Mouse (Mus musculus): Measurements from ENCODE around the gene Rab40c.

DNA sequence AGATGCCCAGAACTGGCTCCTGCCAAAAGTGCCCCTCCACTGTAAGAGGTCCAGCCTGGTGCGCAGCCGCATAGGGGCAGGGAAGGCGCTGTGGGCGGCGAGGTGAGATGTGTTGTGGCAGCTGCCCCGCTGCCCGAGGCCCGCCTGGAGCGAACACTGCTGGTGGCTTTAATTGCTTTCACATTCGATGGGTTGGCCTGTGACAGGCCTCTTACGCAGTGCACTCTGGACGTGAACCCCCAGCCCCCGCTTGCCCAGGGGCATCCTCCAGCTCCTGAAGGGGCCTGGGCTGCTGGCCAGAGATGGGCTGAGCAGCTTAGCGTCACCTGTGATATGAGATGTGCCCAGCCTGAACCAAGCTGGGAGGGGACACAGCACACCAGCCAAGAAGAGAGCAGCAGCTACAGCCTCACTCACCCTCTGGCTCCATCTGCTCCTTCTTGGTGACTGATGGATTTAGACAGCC lies 38.1 kb upstream of the Rab40c start:
- TF ChIP-seq CTCF (IDR thresholded peaks at IDR 0.05; ENCODE audit: low read depth): no peak
- TF ChIP-seq EP300 (optimal IDR thresholded peaks at IDR 0.05): no peak

All from stomach, postnatal 0 days (tissue).